Mouse (Mus musculus) erythroblast, adult 5-6 weeks (primary cell): ENCODE results near the gene Amy2a3. TPM values are rescaled to one million over a fixed set of nuclear protein-coding genes. Genes with fewer than 3 reads are reported as not detected.
"Not testable (repeated sequence)": the region's sequence is repeated elsewhere in the genome, so short reads cannot be mapped to it uniquely, and the experiment has no call there.

Experiments used
- ATAC-seq: replicated peaks from 2 replicates; pipeline ENCODE4 v1.8.0; 2016; ENCODE audit warnings: moderate number of reproducible peaks, mild to moderate bottlenecking, moderate TSS enrichment, inconsistent platforms; ENCODE audit not compliant: poor library complexity, low FRiP score, severe bottlenecking
- total RNA-seq, 2 experiments: library from RNA; stranded (forward) in 1 of 2; stranded (reverse) in 1 of 2; fragments of 150-400 nt in 1 of 2; fragments of 200-764, 138-1000 nt in 1 of 2; gene quantifications; 2 replicates each; pipeline versions ENCODE4 v1.2.3 to v1.2.4; 2015 to 2017; ENCODE audit warnings: low replicate concordance in 2 of 2

Gene Amy2a3
- not detected in 2 replicates for total RNA-seq (2015; ENCODE audit: low replicate concordance)
- not detected in 2 replicates for total RNA-seq (2017; ENCODE audit: low replicate concordance)

GRCm38 (mm10) chr3:113323952-113324351 lies at the start of gene Amy2a3:
TSS of gene Amy2a3 (minus strand) at chr3:113324052.
- not testable (repeated sequence) for ATAC-seq

GRCm38 (mm10) chr3:113356558-113356957 lies 32.7 kb upstream of the Amy2a3 start, which contains the start of gene Amy2a2:
TSS of gene Amy2a2 (minus strand) at chr3:113356658.
- not testable (repeated sequence) for ATAC-seq

- not testable (repeated sequence) for ATAC-seq
These were observed 21.6 kb upstream of the Amy2a3 start for GRCm38 (mm10) chr3:113345484-113345883.

GRCm38 (mm10) chr3:113312937-113313336 lies 10.9 kb downstream of the Amy2a3 start:
- ATAC-seq = not testable (repeated sequence)

- ATAC-seq = not testable (repeated sequence)
These were observed 32.5 kb downstream of the Amy2a3 start, which contains the start of gene Amy2a4 for GRCm38 (mm10) chr3:113291349-113291748. TSS of gene Amy2a4 (minus strand) at chr3:113291449.

- ATAC-seq = not testable (repeated sequence)
These were observed 43.6 kb downstream of the Amy2a3 start for GRCm38 (mm10) chr3:113280285-113280684.

GRCm38 (mm10) chr3:113279586-113279985 lies 44.3 kb downstream of the Amy2a3 start:
- ATAC-seq = not testable (repeated sequence)

Other genes with a start within 250 kb of the Amy2a3 start
- gene Amy2a5, start 65.2 kb downstream of the Amy2a3 start, total RNA-seq (2015; ENCODE audit: low replicate concordance) = not detected in 2 replicates
- not detected in 2 replicates for gene Amy2a5, start 65.2 kb downstream of the Amy2a3 start, total RNA-seq (2017; ENCODE audit: low replicate concordance)
- not detected in 2 replicates for gene Amy2a4, start 32.6 kb downstream of the Amy2a3 start, total RNA-seq (2015; ENCODE audit: low replicate concordance)
- not detected in 2 replicates for gene Amy2a4, start 32.6 kb downstream of the Amy2a3 start, total RNA-seq (2017; ENCODE audit: low replicate concordance)
- not detected in 2 replicates for gene Amy2a2, start 32.6 kb upstream of the Amy2a3 start, total RNA-seq (2015; ENCODE audit: low replicate concordance)
- not detected in 2 replicates for gene Amy2a2, start 32.6 kb upstream of the Amy2a3 start, total RNA-seq (2017; ENCODE audit: low replicate concordance)
- not detected in 2 replicates for gene Amy2a1, start 208.4 kb upstream of the Amy2a3 start, total RNA-seq (2015; ENCODE audit: low replicate concordance)
- not detected in 2 replicates for gene Amy2a1, start 208.4 kb upstream of the Amy2a3 start, total RNA-seq (2017; ENCODE audit: low replicate concordance)